Mouse (Mus musculus) MEL (cell line): Measurements from ENCODE around the gene Nus1. TPM values are rescaled to one million over a fixed set of nuclear protein-coding genes. Genes with fewer than 3 reads are reported as not detected.
A peak's percentile ranks its signal among the peaks of the same experiment; 100 is the strongest.

Experiments
- DNase-seq: peaks from one replicate; pipeline ENCODE4 v3.0.0; 2011; ENCODE audit warnings: low read depth, low spot score
- H3K27ac ChIP-seq: 2 replicates; pipeline ENCODE4 v1.5.1; 2012; ENCODE audit warnings: low read depth, mild to moderate bottlenecking, control low read depth, low read length, moderate library complexity; ENCODE audit not compliant: control insufficient read depth
- H3K27me3 ChIP-seq, 2 experiments: fragments of 150-350 bp in 1 of 2; sonication (generic) in 1 of 2; 2 replicates each; pipeline ENCODE4 v1.6.1; 2012; ENCODE audit warnings: low read length in 2 of 2, mild to moderate bottlenecking in 2 of 2, improper control_type of control experiment in 1 of 2, moderate library complexity in 1 of 2; ENCODE audit not compliant: insufficient read depth in 2 of 2, control insufficient read depth in 1 of 2
- H3K36me3 ChIP-seq, 2 experiments: 2 replicates each; pipeline ENCODE4 v1.6.1; 2012 to 2014; ENCODE audit warnings: low read length in 2 of 2, improper control_type of control experiment in 1 of 2, inconsistent platforms in 1 of 2, mild to moderate bottlenecking in 1 of 2; ENCODE audit not compliant: insufficient read depth in 2 of 2, control insufficient read depth in 1 of 2
- H3K4me1 ChIP-seq, 2 experiments: fragments of 150-350 bp in 1 of 2; sonication (generic) in 1 of 2; 2 replicates each; pipeline ENCODE4 v1.6.1; 2012; ENCODE audit warnings: low read length in 2 of 2, improper control_type of control experiment in 1 of 2, mild to moderate bottlenecking in 1 of 2; ENCODE audit not compliant: insufficient read depth in 2 of 2, control insufficient read depth in 1 of 2
- H3K4me3 ChIP-seq, 2 experiments: fragments of 150-350 bp in 1 of 2; sonication (generic) in 1 of 2; 2 replicates each; pipeline ENCODE4 v1.5.1; 2012; ENCODE audit warnings: low read depth in 2 of 2, low read length in 2 of 2, mild to moderate bottlenecking in 2 of 2, moderate library complexity in 2 of 2, control low read depth in 1 of 2, improper control_type of control experiment in 1 of 2; ENCODE audit not compliant: control insufficient read depth in 1 of 2, insufficient read depth in 1 of 2
- H3K79me2 ChIP-seq: 2 replicates; pipeline ENCODE4 v1.6.1; 2012; ENCODE audit warnings: mild to moderate bottlenecking, low read length, moderate library complexity; ENCODE audit not compliant: control insufficient read depth, poor library complexity, insufficient read depth
- H3K9ac ChIP-seq: 2 replicates; pipeline ENCODE4 v1.6.1; 2012; ENCODE audit warnings: low read depth, mild to moderate bottlenecking, control low read depth, low read length, moderate library complexity; ENCODE audit not compliant: control insufficient read depth, poor library complexity, severe bottlenecking
- H3K9me3 ChIP-seq: fragments of 150-350 bp; sonication (generic); replicated peaks from 2 replicates; pipeline ENCODE4 v1.6.1; 2012; ENCODE audit warnings: mild to moderate bottlenecking, low read length, improper control_type of control experiment, moderate library complexity; ENCODE audit not compliant: insufficient read depth
- EP300 ChIP-seq, 2 experiments: IDR thresholded peaks; 2 replicates each; pipeline ENCODE4 v1.6.1; 2011; ENCODE audit warnings: improper control_type of control experiment in 2 of 2, low read length in 2 of 2, low read depth in 1 of 2, mild to moderate bottlenecking in 1 of 2
- GATA1 ChIP-seq: IDR thresholded peaks from 2 replicates; pipeline ENCODE4 v1.6.1; 2011; ENCODE audit warnings: low read depth, low read length, improper control_type of control experiment
- MAFK ChIP-seq: IDR thresholded peaks from 2 replicates; pipeline ENCODE4 v1.6.1; 2011; ENCODE audit warnings: low read depth, mild to moderate bottlenecking, low read length, improper control_type of control experiment, borderline replicate concordance
- MAX ChIP-seq: IDR thresholded peaks from 2 replicates; pipeline ENCODE4 v1.6.1; 2011; ENCODE audit warnings: low read length, improper control_type of control experiment
- RCOR1 ChIP-seq: IDR thresholded peaks from 2 replicates; pipeline ENCODE4 v1.6.1; 2012; ENCODE audit warnings: low read depth, mild to moderate bottlenecking, inconsistent platforms, low read length, improper control_type of control experiment
- TAL1 ChIP-seq: IDR thresholded peaks from 2 replicates; pipeline ENCODE4 v1.6.1; 2012; ENCODE audit warnings: mild to moderate bottlenecking, inconsistent platforms, low read length, moderate library complexity, mixed read lengths
- USF2 ChIP-seq, 2 experiments: IDR thresholded peaks; 2 replicates each; pipeline ENCODE4 v1.6.1; 2011 to 2012; ENCODE audit warnings: improper control_type of control experiment in 2 of 2, low read length in 2 of 2, borderline replicate concordance in 1 of 2, inconsistent platforms in 1 of 2, low read depth in 1 of 2, mild to moderate bottlenecking in 1 of 2; ENCODE audit not compliant: insufficient read depth in 1 of 2
- ZKSCAN1 ChIP-seq: IDR thresholded peaks from 2 replicates; pipeline ENCODE4 v1.6.1; 2012; ENCODE audit warnings: low read depth, mild to moderate bottlenecking, inconsistent platforms, low read length, improper control_type of control experiment, moderate library complexity
- polyA plus RNA-seq, 2 experiments: library from polyadenylated mRNA; stranded (reverse) in 1 of 2; unstranded in 1 of 2; fragments of >175 nt in 1 of 2; fragments of >200 nt in 1 of 2; gene quantifications; 2 replicates each; pipeline versions ENCODE4 v1.2.1 to v1.2.4; 2012; ENCODE audit warnings: low replicate concordance in 2 of 2, low read depth in 1 of 2; ENCODE audit not compliant: insufficient read length in 2 of 2, insufficient read depth in 1 of 2, missing spikeins in 1 of 2
- total RNA-seq: library from RNA; depleted of rRNA; stranded (reverse); fragments of 300-350 nt; gene quantifications from 2 replicates; pipeline ENCODE4 v1.2.3, GENCODE M21; 2012

The Nus1 gene
- total and polyA plus RNA-seq, 3 experiments: 25.6 to 52.4 (median 43.5) TPM

- H3K27ac ChIP-seq: no peak overlapping the region
- no peak overlapping the region for H3K9ac ChIP-seq
- DNase-seq: peak; percentile 64
- H3K27me3 ChIP-seq: no peaks in the 10 kb centered on the region
- H3K4me1 ChIP-seq: peaks cover 9 to 18% of the 10 kb centered on the region in 2 experiments
- H3K79me2 ChIP-seq: peaks cover 11% of the 10 kb centered on the region
- no peaks in the 10 kb centered on the region for H3K9me3 ChIP-seq
- TF ChIP-seq GATA1 (peak; percentile 6; the same call in 1 of the 2 replicates), EP300 (IDR thresholded peaks at IDR 0.05; ENCODE audit: low read depth in 1 of 2, low read length in 2 of 2) (peak in 1 of 2 experiments; percentile 20; a peak in 1 of 4 replicates), ZKSCAN1 (no peak)
- H3K36me3 ChIP-seq: peaks cover 3 to 28% of the 10 kb centered on the region in 2 experiments; a peak in 3 of 4 replicates
- no peak overlapping the region for H3K4me3 ChIP-seq
These were observed 40.9 kb upstream of the Nus1 start for GRCm38 (mm10) chr10:52376422-52376821.

GRCm38 (mm10) chr10:52377813-52378212 is 39.5 kb upstream of the Nus1 start:
- Histone ChIP-seq H3K79me2 (peaks cover 16% of the 10 kb centered on the region), H3K9me3 (no peaks in the 10 kb centered on the region), H3K9ac (no peak overlapping the region), H3K27ac (no peak overlapping the region), H3K4me3 (no peak overlapping the region), H3K36me3 (peaks cover 3 to 26% of the 10 kb centered on the region in 2 experiments; a peak in 3 of 4 replicates), H3K27me3 (no peaks in the 10 kb centered on the region), H3K4me1 (peaks cover 5 to 16% of the 10 kb centered on the region in 2 experiments)
- TF ChIP-seq MAFK (no peak), GATA1 (peak; percentile 69; the same call in 1 of the 2 replicates), USF2 (IDR thresholded peaks at IDR 0.05; ENCODE audit: borderline replicate concordance in 1 of 2, insufficient read depth in 1 of 2, low read depth in 1 of 2, low read length in 2 of 2) (no peak), RCOR1 (0 out of 2 replicates have a peak, but pooled peaks have one; percentile 66)
- DNase-seq: peak; percentile 43

- peak overlapping the region; percentile 69 to 81 for H3K4me3 ChIP-seq
- TF ChIP-seq TAL1: no peak
- TF ChIP-seq MAX: 0 out of 2 replicates have a peak, but pooled peaks have one; percentile 28
- 0 out of 2 replicates have a peak overlapping the region, but pooled peaks have one; percentile 15 for H3K27ac ChIP-seq
- H3K4me1 ChIP-seq: peaks cover 1 to 11% of the 10 kb centered on the region in 2 experiments; a peak in 3 of 4 replicates
- H3K9ac ChIP-seq: peak overlapping the region; percentile 79
- no peaks in the 10 kb centered on the region for H3K9me3 ChIP-seq
- peaks cover 11% of the 10 kb centered on the region for H3K79me2 ChIP-seq
- DNase-seq: peak; percentile 57
- peaks cover 0 to 18% of the 10 kb centered on the region in 2 experiments; a peak in 2 of 4 replicates for H3K36me3 ChIP-seq
- H3K27me3 ChIP-seq: no peaks in the 10 kb centered on the region
These were observed 36.0 kb upstream of the Nus1 start for GRCm38 (mm10) chr10:52381321-52381801.
